Mouse (Mus musculus) gonadal fat pad, adult 2 months (tissue): Measurements from ENCODE around the gene Nxph4. TPM values are rescaled to one million over a fixed set of nuclear protein-coding genes. Genes with fewer than 3 reads are reported as not detected.
A peak's percentile ranks its signal among the peaks of the same experiment; 100 is the strongest.

Experiments
- DNase-seq: peaks from one replicate; pipeline ENCODE4 v3.0.0-alpha.2; 2012; ENCODE audit warnings: low read depth
- polyA plus RNA-seq: library from polyadenylated mRNA; depleted of rRNA; stranded (reverse); fragments of >200 nt; gene quantifications from 2 replicates; pipeline ENCODE4 v1.2.3, GENCODE M21; 2012; rRNA removed

Nxph4 gene
- polyA plus RNA-seq, 1 experiment, result 11.6 TPM

GRCm38 (mm10) chr10:127488856-127489255 is 45.5 kb downstream of the Nxph4 start:
- DNase-seq, result peak; percentile 89

- DNase-seq, result no peak
Measured at GRCm38 (mm10) chr10:127485235-127485634, 49.1 kb downstream of the Nxph4 start.

GRCm38 (mm10) chr10:127480833-127481813 is 53.2 kb downstream of the Nxph4 start:
- DNase-seq, result no peak

- no peak for DNase-seq
Measured at GRCm38 (mm10) chr10:127479131-127479530, 55.2 kb downstream of the Nxph4 start.

GRCm38 (mm10) chr10:127477301-127477700 is 57.1 kb downstream of the Nxph4 start:
- no peak for DNase-seq

GRCm38 (mm10) chr10:127476541-127476940 is 57.8 kb downstream of the Nxph4 start:
- DNase-seq, result no peak

Other genes with a start within 250 kb of the Nxph4 start
- gene Mbd6, start 245.5 kb downstream of the Nxph4 start, polyA plus RNA-seq, result 21.8 and 32.7 TPM in 2 replicates
- gene Mars, start 222.8 kb downstream of the Nxph4 start, polyA plus RNA-seq, result 55.2 and 64.5 TPM in 2 replicates
- gene Arhgap9, start 212.6 kb downstream of the Nxph4 start, polyA plus RNA-seq, result 9.3 and 9.7 TPM in 2 replicates
- gene Gli1, start 192.6 kb downstream of the Nxph4 start, polyA plus RNA-seq, result 15.2 and 18.3 TPM in 2 replicates
- 0.01 and 0.03 TPM in 2 replicates for gene Inhbe, start 180.1 kb downstream of the Nxph4 start, polyA plus RNA-seq
- gene Inhbc, start 164.1 kb downstream of the Nxph4 start, polyA plus RNA-seq, result 0.06 TPM in 1 of 2 replicates, not detected in the other
- 51.4 and 79.1 TPM in 2 replicates for gene R3hdm2, start 154.2 kb downstream of the Nxph4 start, polyA plus RNA-seq
- gene Stac3, start 32.9 kb downstream of the Nxph4 start, polyA plus RNA-seq, result 1.1 and 2.1 TPM in 2 replicates
- 25.5 and 29.3 TPM in 2 replicates for gene Ndufa4l2, start 19.6 kb downstream of the Nxph4 start, polyA plus RNA-seq
- gene Shmt2, start 12.1 kb downstream of the Nxph4 start, polyA plus RNA-seq, result 103 and 134 TPM in 2 replicates
- gene Lrp1, start 86.6 kb upstream of the Nxph4 start, polyA plus RNA-seq, result 99.2 and 173 TPM in 2 replicates
- gene Stat6, start 108.4 kb upstream of the Nxph4 start, polyA plus RNA-seq, result 73.8 and 92.7 TPM in 2 replicates
- 3.5 and 4.4 TPM in 2 replicates for gene Nemp1, start 132.3 kb upstream of the Nxph4 start, polyA plus RNA-seq
- gene Nab2, start 134.0 kb upstream of the Nxph4 start, polyA plus RNA-seq, result 35.9 and 41.2 TPM in 2 replicates
- 0.15 and 0.22 TPM in 2 replicates for gene Myo1a, start 170.6 kb upstream of the Nxph4 start, polyA plus RNA-seq
- gene Tac2, start 189.9 kb upstream of the Nxph4 start, polyA plus RNA-seq, result 1.1 TPM in 2 replicates
- 8.8 and 11.6 TPM in 2 replicates for gene Zbtb39, start 205.0 kb upstream of the Nxph4 start, polyA plus RNA-seq
- 5.0 and 5.1 TPM in 2 replicates for gene Gpr182, start 217.2 kb upstream of the Nxph4 start, polyA plus RNA-seq
- gene Rdh1, start 225.2 kb upstream of the Nxph4 start, polyA plus RNA-seq, result 0.59 and 0.98 TPM in 2 replicates
- gene Rdh16f1, start 225.2 kb upstream of the Nxph4 start, polyA plus RNA-seq, result 1.1 and 1.3 TPM in 2 replicates
- gene Rdh9, start 241.8 kb upstream of the Nxph4 start, polyA plus RNA-seq, result 0.31 TPM in 1 of 2 replicates, not detected in the other